Mouse (Mus musculus): Measurements from ENCODE around the gene Rfng. TPM values are rescaled to one million over a fixed set of nuclear protein-coding genes. Genes with fewer than 3 reads are reported as not detected.

Gene Rfng
- total and polyA plus RNA-seq, 3 experiments, result 12.7 to 40.7 TPM; not detected in 1

DNA sequence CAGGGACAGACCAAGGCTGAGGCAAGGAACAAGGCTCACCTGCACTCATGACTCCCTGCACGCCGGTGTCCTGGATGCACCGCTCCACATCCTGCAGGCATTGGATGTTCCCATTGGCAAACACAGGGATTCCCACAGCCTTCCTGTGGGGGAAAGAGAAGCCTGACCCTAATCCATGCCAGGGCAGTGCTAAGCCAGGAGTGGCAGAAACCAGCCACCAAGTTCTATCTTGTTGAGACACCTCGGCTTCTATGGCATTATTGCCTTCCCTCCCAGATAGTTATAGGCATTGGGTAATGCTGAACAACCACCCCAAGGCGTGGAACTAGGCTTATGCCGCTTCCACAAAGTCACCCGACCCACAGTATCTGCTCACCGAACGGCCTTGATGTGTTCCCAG is 8.6 kb upstream of the Rfng start:
- H3K4me3 ChIP-seq (ENCODE audit: control insufficient read depth in 1 of 2, insufficient read depth in 1 of 2, low read depth in 2 of 2, low read length in 2 of 2), result no peak overlapping the region
- TF ChIP-seq MYB (IDR thresholded peaks at IDR 0.05; ENCODE audit: low read depth, low read length) (no peak), MAFK (IDR thresholded peaks at IDR 0.05; ENCODE audit: borderline replicate concordance, low read depth, low read length) (no peak), CHD2 (IDR thresholded peaks at IDR 0.05; ENCODE audit: low read length) (no peak), ZNF384 (IDR thresholded peaks at IDR 0.05; ENCODE audit: low read depth, low read length) (no peak), EP300 (IDR thresholded peaks at IDR 0.05; ENCODE audit: low read depth in 1 of 2, low read length in 2 of 2) (no peak), RAD21 (IDR thresholded peaks at IDR 0.05; ENCODE audit: low read depth, low read length) (no peak), TAL1 (IDR thresholded peaks at IDR 0.05; ENCODE audit: low read length) (no peak), USF2 (IDR thresholded peaks at IDR 0.05; ENCODE audit: borderline replicate concordance in 1 of 2, insufficient read depth in 1 of 2, low read depth in 1 of 2, low read length in 2 of 2) (no peak), POLR2AphosphoS2 (IDR thresholded peaks at IDR 0.05; ENCODE audit: low read length) (no peak), RCOR1 (IDR thresholded peaks at IDR 0.05; ENCODE audit: low read depth, low read length) (no peak), POLR2AphosphoS5 (IDR thresholded peaks at IDR 0.05; ENCODE audit: borderline replicate concordance, low read depth, low read length) (no peak), TCF12 (IDR thresholded peaks at IDR 0.05; ENCODE audit: low read depth, low read length) (no peak), NELFE (IDR thresholded peaks at IDR 0.05; ENCODE audit: low read depth, low read length) (no peak), USF1 (IDR thresholded peaks at IDR 0.05; ENCODE audit: low read depth, low read length) (no peak)
- no peaks in the 10 kb centered on the region for H3K27me3 ChIP-seq (ENCODE audit: control insufficient read depth in 1 of 2, insufficient read depth in 2 of 2, low read length in 2 of 2)
- no peak for DNase-seq (ENCODE audit: low read depth, low spot score)
- no peaks in the 10 kb centered on the region for H3K9me3 ChIP-seq (replicated peaks; ENCODE audit: insufficient read depth, low read length)
- H3K9ac ChIP-seq (ENCODE audit: control insufficient read depth, low read depth, low read length, poor library complexity, severe bottlenecking), result no peak overlapping the region
- no peak overlapping the region for H3K27ac ChIP-seq (ENCODE audit: control insufficient read depth, low read depth, low read length)
- peaks cover 20% of the 10 kb centered on the region for H3K79me2 ChIP-seq (ENCODE audit: control insufficient read depth, insufficient read depth, low read length, poor library complexity)
- H3K36me3 ChIP-seq (ENCODE audit: control insufficient read depth in 1 of 2, insufficient read depth in 2 of 2, low read length in 2 of 2), result peaks cover 7 to 12% of the 10 kb centered on the region in 2 experiments
- H3K4me1 ChIP-seq (ENCODE audit: control insufficient read depth in 1 of 2, insufficient read depth in 2 of 2, low read length in 2 of 2), result peaks cover 5 to 14% of the 10 kb centered on the region in 2 experiments; a peak in 3 of 4 replicates

DNA sequence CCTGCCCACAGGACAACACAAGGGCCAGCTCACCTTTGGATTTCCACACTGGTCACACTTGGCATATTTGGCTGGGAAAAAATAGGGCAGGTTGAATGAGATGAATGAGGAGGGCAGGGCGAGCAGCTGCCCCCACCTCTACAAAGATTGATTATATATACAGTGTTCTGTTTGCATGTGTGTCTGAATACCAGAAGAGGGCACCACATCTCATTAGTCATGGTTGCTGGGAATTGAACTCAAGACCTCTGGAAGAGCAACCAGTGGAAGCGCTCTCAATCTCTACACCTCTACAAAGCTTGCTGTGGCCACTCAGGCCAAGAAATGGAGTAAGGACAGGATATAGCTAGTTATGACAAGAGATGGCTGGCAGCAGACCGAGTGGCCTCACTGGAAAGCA is 5.8 kb upstream of the Rfng start:
- TF ChIP-seq CTCF (IDR thresholded peaks at IDR 0.05 in 2 of 3, conservative IDR thresholded peaks at IDR 0.05 in 1 of 3; ENCODE audit: control insufficient read depth in 1 of 3, insufficient read depth in 1 of 3, low read depth in 2 of 3, low read length in 3 of 3, poor library complexity in 1 of 3, severe bottlenecking in 1 of 3) (peak in 2 of 3 experiments; percentile 25 to 51; a peak in 4 of 6 replicates), POLR2A (IDR thresholded peaks at IDR 0.05; ENCODE audit: control insufficient read depth in 1 of 2, insufficient read depth in 1 of 2, low read depth in 1 of 2, low read length in 2 of 2, poor library complexity in 1 of 2) (peak in 1 of 2 experiments; percentile 45; a peak in 1 of 4 replicates), RAD21 (IDR thresholded peaks at IDR 0.05; ENCODE audit: low read depth, low read length) (peak; percentile 17), SMC3 (IDR thresholded peaks at IDR 0.05; ENCODE audit: low read depth, low read length) (peak; percentile 48), JUND (IDR thresholded peaks at IDR 0.05; ENCODE audit: low read depth, low read length) (no peak), MXI1 (IDR thresholded peaks at IDR 0.05; ENCODE audit: low read depth, low read length) (no peak), POLR2AphosphoS2 (IDR thresholded peaks at IDR 0.05; ENCODE audit: low read length) (0 out of 2 replicates have a peak, but pooled peaks have one; percentile 3)
- Histone ChIP-seq H3K9ac (ENCODE audit: control insufficient read depth, low read depth, low read length, poor library complexity, severe bottlenecking) (no peak overlapping the region), H3K79me2 (ENCODE audit: control insufficient read depth, insufficient read depth, low read length, poor library complexity) (peaks cover 23% of the 10 kb centered on the region), H3K4me3 (ENCODE audit: control insufficient read depth in 1 of 2, insufficient read depth in 1 of 2, low read depth in 2 of 2, low read length in 2 of 2) (no peak overlapping the region), H3K27ac (ENCODE audit: control insufficient read depth, low read depth, low read length) (no peak overlapping the region), H3K4me1 (ENCODE audit: control insufficient read depth in 1 of 2, insufficient read depth in 2 of 2, low read length in 2 of 2) (peaks cover 0 to 14% of the 10 kb centered on the region in 2 experiments; a peak in 1 of 4 replicates), H3K36me3 (ENCODE audit: control insufficient read depth in 1 of 2, insufficient read depth in 2 of 2, low read length in 2 of 2) (peaks cover 7% of the 10 kb centered on the region in 2 experiments), H3K9me3 (replicated peaks; ENCODE audit: insufficient read depth, low read length) (no peaks in the 10 kb centered on the region), H3K27me3 (ENCODE audit: control insufficient read depth in 1 of 2, insufficient read depth in 2 of 2, low read length in 2 of 2) (no peaks in the 10 kb centered on the region)
- DNase-seq (ENCODE audit: low read depth, low spot score), result peak; percentile 58
